In genomic region chr11:11960858-11961257, GRCm38 (mm10) we compare ENCODE assay signal across 9 mouse cellular contexts.
DNase-seq lines count a peak whose midpoint lies in the region; ATAC-seq lines count a peak whose summit lies in the region.
"Had no signal": no experiment of that assay in that cellular context is flagged by ENCODE, and none has a peak within 500 bp of the region (broad histone marks: within the 10 kb centered on the region; RNA-seq: fewer than 3 reads in every experiment).

No protein-coding gene starts in this region.

- no peak overlapping the region for H3K9ac ChIP-seq in forebrain, embryonic 15.5 days (replicated peaks)
- H3K9ac ChIP-seq in embryonic facial prominence, embryonic 13.5 days = no peak overlapping the region
- H3K9ac ChIP-seq in liver, embryonic 13.5 days = no peak overlapping the region

- H3K4me3 ChIP-seq in forebrain, embryonic 10.5 days = no peak overlapping the region
- H3K4me3 ChIP-seq in forebrain, embryonic 15.5 days = no peak overlapping the region
- no peak overlapping the region for H3K4me3 ChIP-seq in embryonic facial prominence, embryonic 13.5 days
- H3K4me3 ChIP-seq in liver, embryonic 13.5 days (replicated peaks) = no peak overlapping the region

- 39% methylated on average over 5 of the region's 5 CpGs for WGBS in forebrain, embryonic 10.5 days
- 32% methylated on average over 5 of the region's 5 CpGs for WGBS in forebrain, embryonic 15.5 days
- WGBS in embryonic facial prominence, embryonic 13.5 days = 17% methylated on average over 5 of the region's 5 CpGs
- WGBS in liver, embryonic 13.5 days (ENCODE audit: insufficient replicate concordance) = 49% methylated on average over 5 of the region's 5 CpGs

- no peak for ATAC-seq in forebrain, embryonic 15.5 days (replicated peaks)
- no peak for ATAC-seq in embryonic facial prominence, embryonic 13.5 days (ENCODE audit: insufficient number of reproducible peaks, insufficient read depth, low FRiP score, low TSS enrichment, low read depth)
- ATAC-seq in liver, embryonic 13.5 days (ENCODE audit: low read depth) = no peak

- peaks cover 41% of the 10 kb centered on the region for H3K4me1 ChIP-seq in forebrain, embryonic 10.5 days
- H3K4me1 ChIP-seq in forebrain, embryonic 15.5 days = no peaks in the 10 kb centered on the region
- peaks cover 50% of the 10 kb centered on the region for H3K4me1 ChIP-seq in embryonic facial prominence, embryonic 13.5 days
- peaks cover 65% of the 10 kb centered on the region for H3K4me1 ChIP-seq in liver, embryonic 13.5 days (replicated peaks)

- peak overlapping the region; percentile 68 for H3K27ac ChIP-seq in forebrain, embryonic 10.5 days
- H3K27ac ChIP-seq in forebrain, embryonic 15.5 days (replicated peaks) = no peak overlapping the region
- peak overlapping the region; percentile 86 for H3K27ac ChIP-seq in embryonic facial prominence, embryonic 13.5 days
- peak overlapping the region; percentile 68 for H3K27ac ChIP-seq in liver, embryonic 13.5 days

- no peaks in the 10 kb centered on the region; the same call in 1 of the 2 replicates for H3K9me3 ChIP-seq in forebrain, embryonic 10.5 days
- H3K9me3 ChIP-seq in forebrain, embryonic 15.5 days = no peaks in the 10 kb centered on the region
- no peaks in the 10 kb centered on the region for H3K9me3 ChIP-seq in embryonic facial prominence, embryonic 13.5 days
- no peaks in the 10 kb centered on the region for H3K9me3 ChIP-seq in liver, embryonic 13.5 days (replicated peaks)

- no peak overlapping the region for H3K4me2 ChIP-seq in forebrain, embryonic 15.5 days (replicated peaks)
- no peak overlapping the region for H3K4me2 ChIP-seq in embryonic facial prominence, embryonic 13.5 days
- H3K4me2 ChIP-seq in liver, embryonic 13.5 days = no peak overlapping the region

- DNase-seq in forebrain, embryonic 10.5 days (ENCODE audit: extremely low spot score, low spot score) = no peak
- peak; percentile 56 for DNase-seq in kidney, adult 9 months
- DNase-seq in kidney, postnatal 25 days = no peak
- DNase-seq in liver, embryonic 13.5 days = no peak
- DNase-seq in ovary, adult 18-20 months (ENCODE audit: low spot score) = no peak
- no peak for DNase-seq in right cerebral cortex, postnatal 10 days (ENCODE audit: low spot score in 2 of 2)
- DNase-seq: cerebellum, adult 11-12 months had no signal

- peaks cover 72% of the 10 kb centered on the region for H3K36me3 ChIP-seq in forebrain, embryonic 10.5 days (replicated peaks)
- H3K36me3 ChIP-seq in forebrain, embryonic 15.5 days = no peaks in the 10 kb centered on the region
- peaks cover 27% of the 10 kb centered on the region for H3K36me3 ChIP-seq in embryonic facial prominence, embryonic 13.5 days
- H3K36me3 ChIP-seq in liver, embryonic 13.5 days = peaks cover 8% of the 10 kb centered on the region; the same call in 1 of the 2 replicates

- H3K27me3 ChIP-seq in forebrain, embryonic 10.5 days (ENCODE audit: poor library complexity, severe bottlenecking) = 0 out of 2 replicates have a peak, but pooled peaks cover 5% of the 10 kb centered on the region
- no peaks in the 10 kb centered on the region for H3K27me3 ChIP-seq in forebrain, embryonic 15.5 days
- H3K27me3 ChIP-seq in embryonic facial prominence, embryonic 13.5 days = no peaks in the 10 kb centered on the region
- no peaks in the 10 kb centered on the region for H3K27me3 ChIP-seq in liver, embryonic 13.5 days
